Mouse (Mus musculus) liver, embryonic 14.5 days (tissue): ENCODE measurements around the gene Prdx6. TPM values are rescaled to one million over a fixed set of nuclear protein-coding genes. Genes with fewer than 3 reads are reported as not detected.
"Not testable (repeated sequence)": the region's sequence is repeated elsewhere in the genome, so short reads cannot be mapped to it uniquely, and the experiment has no call there.

ENCODE experiments used
- ATAC-seq: fragments of 200-750 bp; cut with Nextera tagmentation; 2 replicates; pipeline ENCODE4 v1.8.0; 2017; ENCODE audit warnings: moderate number of reproducible peaks, mild to moderate bottlenecking, moderate library complexity; ENCODE audit not compliant: insufficient read depth
- DNase-seq, 3 experiments: peaks; one replicate each; pipeline ENCODE4 v3.0.0-alpha.2; 2012 to 2013; ENCODE audit warnings: low read depth in 3 of 3, low spot score in 3 of 3
- H3K27ac ChIP-seq: fragments of 300-500 bp; sonication (generic); 2 replicates; pipeline ENCODE4 v1.5.1; 2014; ENCODE audit warnings: moderate library complexity, mild to moderate bottlenecking, control low read depth, inconsistent platforms
- H3K27me3 ChIP-seq: fragments of 300-500 bp; sonication (generic); 2 replicates; pipeline ENCODE4 v1.6.1; 2014; ENCODE audit warnings: mild to moderate bottlenecking, low read length, moderate library complexity; ENCODE audit not compliant: control insufficient read depth, insufficient read depth
- H3K36me3 ChIP-seq: fragments of 300-500 bp; sonication (generic); replicated peaks from 2 replicates; pipeline ENCODE4 v1.6.1; 2014; ENCODE audit warnings: low read depth; ENCODE audit not compliant: control insufficient read depth, insufficient read depth
- H3K4me1 ChIP-seq, 2 experiments: fragments of 200-500 bp in 1 of 2; fragments of 300-500 bp in 1 of 2; sonication (generic) in 1 of 2; replicated peaks; 2 replicates each; pipeline ENCODE4 v1.6.1; 2012 to 2014; ENCODE audit warnings: antibody characterized with exemption in 1 of 2, inconsistent platforms in 1 of 2, low read length in 1 of 2; ENCODE audit not compliant: control insufficient read depth in 2 of 2, insufficient read depth in 2 of 2
- H3K4me2 ChIP-seq: fragments of 300-500 bp; sonication (generic); 2 replicates; pipeline ENCODE4 v1.6.1; 2014; ENCODE audit warnings: low read depth, mild to moderate bottlenecking, control low read depth, moderate library complexity
- H3K4me3 ChIP-seq, 2 experiments: fragments of 200-500 bp in 1 of 2; fragments of 300-500 bp in 1 of 2; sonication (generic) in 1 of 2; 2 replicates each; pipeline ENCODE4 v1.5.1; 2012 to 2014; ENCODE audit warnings: low read depth in 2 of 2, low read length in 2 of 2, mild to moderate bottlenecking in 2 of 2, control low read depth in 1 of 2, inconsistent platforms in 1 of 2, moderate library complexity in 1 of 2; ENCODE audit not compliant: insufficient read depth in 1 of 2
- H3K9ac ChIP-seq: fragments of 300-500 bp; sonication (generic); replicated peaks from 2 replicates; pipeline ENCODE4 v1.6.1; 2014; ENCODE audit warnings: mild to moderate bottlenecking, control low read depth, moderate library complexity
- H3K9me3 ChIP-seq: fragments of 300-500 bp; sonication (generic); 2 replicates; pipeline ENCODE4 v1.6.1; 2016; ENCODE audit warnings: low read length, mixed read lengths; ENCODE audit not compliant: control insufficient read depth
- CTCF ChIP-seq: IDR thresholded peaks from 2 replicates; pipeline ENCODE4 v1.5.1; 2016; ENCODE audit warnings: antibody characterized with exemption, low read depth, control low read depth
- EP300 ChIP-seq: IDR thresholded peaks from 2 replicates; pipeline ENCODE4 v1.6.1; 2016; ENCODE audit warnings: antibody characterized with exemption, low read depth
- WGBS: fragments of 180-500 bp; shearing (Covaris S2); extraction: QIAGEN DNeasy Blood & Tissue Kit; methylation state at CpG from one replicate; pipeline ENCODE4 v1.1.7; 2014; ENCODE audit not compliant: insufficient replicate concordance; 5-methylcytosine and 5-hydroxymethylcytosine counted together
- polyA plus RNA-seq, 2 experiments: library from polyadenylated mRNA; depleted of rRNA in 1 of 2; stranded (reverse) in 1 of 2; unstranded in 1 of 2; fragments of >200 nt; fragmentation: Nextera tagmentation in 1 of 2; extraction: Ambion mirVana in 1 of 2; gene quantifications; 2 replicates each; pipeline versions ENCODE4 v1.2.1 to v1.2.3; 2012 to 2014

The Prdx6 gene
- polyA plus RNA-seq, 2 experiments = 106 to 341 TPM

DNA sequence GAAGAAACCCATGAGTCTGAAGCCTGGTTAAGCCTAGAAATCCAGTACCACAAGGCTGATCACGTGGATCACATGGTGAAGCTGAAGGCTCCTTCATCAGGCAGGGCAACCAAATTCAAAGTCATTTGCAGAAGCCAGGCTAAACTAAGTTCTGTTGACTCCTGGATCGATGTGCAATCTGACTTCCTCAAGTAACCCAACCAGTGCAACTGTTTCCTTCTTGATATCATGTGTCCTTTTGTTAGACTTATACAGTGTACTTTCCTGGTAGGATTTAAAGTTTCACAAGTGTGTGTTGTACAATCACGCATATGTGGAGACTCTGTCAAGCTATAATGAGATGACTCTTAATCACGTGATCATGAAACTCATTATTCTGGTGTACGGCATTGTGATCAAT is 18.8 kb downstream of the Prdx6 start:
- ATAC-seq (no peak), DNase-seq (no peak)
- Histone ChIP-seq H3K27ac (no peak overlapping the region), H3K9me3 (no peaks in the 10 kb centered on the region), H3K4me1 (no peaks in the 10 kb centered on the region), H3K36me3 (peaks cover 2% of the 10 kb centered on the region; the same call in 1 of the 2 replicates), H3K27me3 (no peaks in the 10 kb centered on the region), H3K4me2 (no peak overlapping the region), H3K9ac (no peak overlapping the region), H3K4me3 (no peak overlapping the region)
- 60% methylated on average over 5 of the region's 5 CpGs for WGBS
- TF ChIP-seq CTCF (no peak), EP300 (no peak)

- 44% methylated on average over 5 of the region's 5 CpGs for WGBS
- no peak for ATAC-seq
- Histone ChIP-seq H3K4me1 (no peaks in the 10 kb centered on the region), H3K27me3 (no peaks in the 10 kb centered on the region), H3K9me3 (no peaks in the 10 kb centered on the region), H3K4me2 (no peak overlapping the region), H3K36me3 (no peaks in the 10 kb centered on the region), H3K27ac (no peak overlapping the region), H3K9ac (no peak overlapping the region), H3K4me3 (no peak overlapping the region)
- DNase-seq = no peak
- TF ChIP-seq CTCF (no peak), EP300 (no peak)
Observed at GRCm38 (mm10) chr1:161224837-161225236, 26.2 kb downstream of the Prdx6 start.

GRCm38 (mm10) chr1:161219816-161220215 is 31.2 kb downstream of the Prdx6 start:
- Histone ChIP-seq H3K4me1 (no peaks in the 10 kb centered on the region), H3K27me3 (no peaks in the 10 kb centered on the region), H3K27ac (no peak overlapping the region), H3K4me2 (no peak overlapping the region), H3K36me3 (no peaks in the 10 kb centered on the region), H3K9me3 (no peaks in the 10 kb centered on the region), H3K4me3 (no peak overlapping the region), H3K9ac (no peak overlapping the region)
- DNase-seq (no peak), ATAC-seq (no peak)
- TF ChIP-seq EP300 (no peak), CTCF (no peak)
- 34% methylated on average over 3 of the region's 3 CpGs for WGBS

GRCm38 (mm10) chr1:161214465-161214864 is 36.6 kb downstream of the Prdx6 start:
- DNase-seq (peak in 2 of 3 experiments; percentile 16 to 17), ATAC-seq (no peak)
- WGBS = 22% methylated on average over 4 of the region's 4 CpGs
- Histone ChIP-seq H3K27me3 (no peaks in the 10 kb centered on the region), H3K4me2 (no peak overlapping the region), H3K4me1 (no peaks in the 10 kb centered on the region), H3K4me3 (no peak overlapping the region), H3K9ac (no peak overlapping the region), H3K9me3 (no peaks in the 10 kb centered on the region), H3K27ac (no peak overlapping the region), H3K36me3 (no peaks in the 10 kb centered on the region)
- TF ChIP-seq CTCF = peak; percentile 87
- TF ChIP-seq EP300 = no peak

GRCm38 (mm10) chr1:161199856-161200255 is 51.2 kb downstream of the Prdx6 start:
- Histone ChIP-seq H3K4me1 (peaks cover 0 to 3% of the 10 kb centered on the region in 2 experiments; a peak in 1 of 4 replicates), H3K27ac (no peak overlapping the region), H3K27me3 (no peaks in the 10 kb centered on the region), H3K36me3 (no peaks in the 10 kb centered on the region), H3K4me2 (no peak overlapping the region), H3K9me3 (no peaks in the 10 kb centered on the region), H3K9ac (no peak overlapping the region), H3K4me3 (no peak overlapping the region)
- ATAC-seq (no peak), DNase-seq (no peak)
- no peak for TF ChIP-seq CTCF
- TF ChIP-seq EP300 = no peak
- 43% methylated on average over 5 of the region's 5 CpGs for WGBS

DNA sequence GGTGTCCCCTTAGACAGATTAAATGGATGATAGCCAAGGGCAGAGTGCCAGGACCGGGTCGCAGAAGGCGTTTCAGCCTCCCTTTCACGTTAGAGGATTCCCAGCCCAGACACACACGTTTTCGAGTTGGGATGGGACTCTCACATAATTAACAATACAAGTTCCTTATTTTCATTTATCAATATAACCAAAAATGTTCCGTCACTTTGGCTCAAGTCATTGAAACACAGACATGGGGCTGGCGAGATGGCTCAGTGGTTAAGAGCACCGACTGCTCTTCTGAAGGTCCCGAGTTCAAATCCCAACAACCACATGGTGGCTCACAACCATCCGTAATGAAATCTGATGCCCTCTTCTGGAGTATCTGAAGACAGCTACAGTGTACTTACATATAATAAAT is 54.7 kb downstream of the Prdx6 start:
- H3K27ac ChIP-seq, H3K9me3 ChIP-seq, H3K36me3 ChIP-seq, H3K9ac ChIP-seq, DNase-seq, H3K4me1 ChIP-seq, H3K27me3 ChIP-seq, ATAC-seq: not testable (repeated sequence)
- H3K4me3 ChIP-seq = peak overlapping the region in 1 of 2 experiments; percentile 80; a peak in 2 of 4 replicates
- WGBS = 53% methylated on average over 11 of the region's 11 CpGs
- H3K4me2 ChIP-seq = peak overlapping the region; percentile 90
